Mouse (Mus musculus) heart, postnatal 0 days (tissue): ENCODE data around the gene Eya4.

Experiments
- CTCF ChIP-seq: IDR thresholded peaks from 2 replicates; pipeline ENCODE4 v1.5.1; 2016; ENCODE audit warnings: antibody characterized with exemption, control low read depth, low read depth
- EP300 ChIP-seq: IDR thresholded peaks from 2 replicates; pipeline ENCODE4 v1.6.1; 2016; ENCODE audit warnings: antibody characterized with exemption, low read depth

- TF ChIP-seq CTCF (no peak), EP300 (no peak)
Observed at GRCm38 (mm10) chr10:23091552-23091951, 259.0 kb downstream of the Eya4 start.
